Mouse (Mus musculus) CD4-positive, CD25-positive, alpha-beta regulatory T cell, adult 4 months (primary cell): Measurements from ENCODE around the gene Pitx2. TPM values are rescaled to one million over a fixed set of nuclear protein-coding genes. Genes with fewer than 3 reads are reported as not detected.

Experiments
- ATAC-seq: one replicate; pipeline ENCODE4 v1.8.0; 2017
- polyA plus RNA-seq, 2 experiments: library from polyadenylated mRNA; unstranded; fragments of 100-300 nt; shearing (Covaris generic); gene quantifications; one replicate each; pipeline ENCODE4 v1.2.1; 2017

Pitx2 gene
- under 1 TPM; 0.42 to 0.55 TPM for polyA plus RNA-seq

- no peak for ATAC-seq
These were observed at the start of gene Pitx2 for GRCm38 (mm10) chr3:129199609-129200500. Gene Pitx2 (plus strand): TSS chr3:129199878.

- ATAC-seq, result no peak
These were observed 49.7 kb upstream of the Pitx2 start for GRCm38 (mm10) chr3:129150001-129150400.

GRCm38 (mm10) chr3:129151096-129151685, 48.5 kb upstream of the Pitx2 start:
- no peak for ATAC-seq

GRCm38 (mm10) chr3:129158812-129159370, 40.8 kb upstream of the Pitx2 start:
- ATAC-seq, result no peak

- no peak for ATAC-seq
These were observed 38.2 kb upstream of the Pitx2 start for GRCm38 (mm10) chr3:129161333-129162035.

GRCm38 (mm10) chr3:129164246-129164645, 35.4 kb upstream of the Pitx2 start:
- no peak for ATAC-seq

GRCm38 (mm10) chr3:129165715-129166114, 34.0 kb upstream of the Pitx2 start:
- ATAC-seq, result no peak

GRCm38 (mm10) chr3:129166684-129167083, 33.0 kb upstream of the Pitx2 start:
- ATAC-seq, result no peak

GRCm38 (mm10) chr3:129170416-129170815, 29.3 kb upstream of the Pitx2 start:
- no peak for ATAC-seq

- ATAC-seq, result no peak
These were observed 27.9 kb upstream of the Pitx2 start for GRCm38 (mm10) chr3:129171789-129172188.

- no peak for ATAC-seq
These were observed 5.2 kb upstream of the Pitx2 start for GRCm38 (mm10) chr3:129194436-129194835.

- no peak for ATAC-seq
These were observed 4.6 kb upstream of the Pitx2 start for GRCm38 (mm10) chr3:129195036-129195435.

GRCm38 (mm10) chr3:129195816-129196549, 3.7 kb upstream of the Pitx2 start:
- no peak for ATAC-seq

- ATAC-seq, result no peak
These were observed 3.1 kb upstream of the Pitx2 start for GRCm38 (mm10) chr3:129196550-129196919.

- ATAC-seq, result no peak
These were observed 2.6 kb upstream of the Pitx2 start for GRCm38 (mm10) chr3:129197035-129197434.

- ATAC-seq, result no peak
These were observed 1.7 kb upstream of the Pitx2 start for GRCm38 (mm10) chr3:129197786-129198626.

GRCm38 (mm10) chr3:129198627-129198903, 1.1 kb upstream of the Pitx2 start:
- no peak for ATAC-seq

GRCm38 (mm10) chr3:129199160-129199608, 494 bp upstream of the Pitx2 start:
- no peak for ATAC-seq

- no peak for ATAC-seq
These were observed 818 bp downstream of the Pitx2 start for GRCm38 (mm10) chr3:129200501-129200890.

- no peak for ATAC-seq
These were observed 1.5 kb downstream of the Pitx2 start for GRCm38 (mm10) chr3:129201156-129201555.

GRCm38 (mm10) chr3:129201681-129202255, 2.1 kb downstream of the Pitx2 start:
- no peak for ATAC-seq
